Mouse (Mus musculus) kidney, embryonic 16.5 days (tissue): ENCODE measurements around the gene Xpo5. TPM values are rescaled to one million over a fixed set of nuclear protein-coding genes. Genes with fewer than 3 reads are reported as not detected.

ENCODE experiments used
- ATAC-seq: fragments of 200-750 bp; cut with Nextera tagmentation; 2 replicates; pipeline ENCODE4 v1.8.0; 2017; ENCODE audit warnings: moderate TSS enrichment; ENCODE audit not compliant: low FRiP score, low TSS enrichment
- H3K27ac ChIP-seq: fragments of 300-500 bp; sonication (generic); 2 replicates; pipeline ENCODE4 v1.5.1; 2014; ENCODE audit warnings: low read length
- H3K27me3 ChIP-seq: fragments of 300-500 bp; sonication (generic); 2 replicates; pipeline ENCODE4 v1.6.1; 2014; ENCODE audit warnings: low read length, control low read depth, mixed read lengths; ENCODE audit not compliant: insufficient read depth
- H3K36me3 ChIP-seq: fragments of 300-500 bp; sonication (generic); 2 replicates; pipeline ENCODE4 v1.6.1; 2014; ENCODE audit warnings: low read length, control low read depth, mixed read lengths; ENCODE audit not compliant: insufficient read depth
- H3K4me1 ChIP-seq: fragments of 300-500 bp; sonication (generic); 2 replicates; pipeline ENCODE4 v1.6.1; 2014; ENCODE audit warnings: low read length, control low read depth, mixed read lengths; ENCODE audit not compliant: insufficient read depth
- H3K4me2 ChIP-seq: fragments of 300-500 bp; sonication (generic); replicated peaks from 2 replicates; pipeline ENCODE4 v1.6.1; 2014; ENCODE audit warnings: low read depth, low read length
- H3K4me3 ChIP-seq: fragments of 300-500 bp; sonication (generic); 2 replicates; pipeline ENCODE4 v1.5.1; 2014; ENCODE audit warnings: mild to moderate bottlenecking, low read length
- H3K9ac ChIP-seq: fragments of 300-500 bp; sonication (generic); replicated peaks from 2 replicates; pipeline ENCODE4 v1.6.1; 2014; ENCODE audit warnings: low read length
- H3K9me3 ChIP-seq: fragments of 300-500 bp; sonication (generic); 2 replicates; pipeline ENCODE4 v1.6.1; 2016; ENCODE audit warnings: low read length, control low read depth
- WGBS: fragments of 180-500 bp; shearing (Covaris S2); extraction: QIAGEN DNeasy Blood & Tissue Kit; methylation state at CpG from one replicate; pipeline ENCODE4 v1.1.7; 2014; 5-methylcytosine and 5-hydroxymethylcytosine counted together
- polyA plus RNA-seq: library from polyadenylated mRNA; unstranded; fragments of >200 nt; fragmentation: Nextera tagmentation; extraction: Ambion mirVana; gene quantifications from 2 replicates; pipeline ENCODE4 v1.2.1, GENCODE M21; 2015

The Xpo5 gene
- polyA plus RNA-seq, 1 experiment from 2014 or later: 45.5 TPM

GRCm38 (mm10) chr17:46161710-46162109, 40.9 kb upstream of the Xpo5 start:
- H3K4me2 ChIP-seq: peak overlapping the region; percentile 75
- H3K36me3 ChIP-seq: peaks cover 31% of the 10 kb centered on the region
- WGBS: 42% methylated on average over 9 of the region's 9 CpGs

GRCm38 (mm10) chr17:46162551-46162950, 40.0 kb upstream of the Xpo5 start:
- no peaks in the 10 kb centered on the region for H3K9me3 ChIP-seq
- peak overlapping the region; percentile 36; the same call in 1 of the 2 replicates for H3K27ac ChIP-seq
- peaks cover 39% of the 10 kb centered on the region for H3K36me3 ChIP-seq
- H3K27me3 ChIP-seq: no peaks in the 10 kb centered on the region
- no peak for ATAC-seq
- peaks cover 26% of the 10 kb centered on the region for H3K4me1 ChIP-seq
- no peak overlapping the region for H3K4me3 ChIP-seq
- 78% methylated on average over 7 of the region's 7 CpGs for WGBS
- H3K4me2 ChIP-seq: peak overlapping the region; percentile 75; the same call in 1 of the 2 replicates
- H3K9ac ChIP-seq: no peak overlapping the region

More at GRCm38 (mm10) chr17:46161710-46162109, 40.9 kb upstream of the Xpo5 start:
- no peak for ATAC-seq
- Histone ChIP-seq H3K9me3 (no peaks in the 10 kb centered on the region), H3K27me3 (no peaks in the 10 kb centered on the region), H3K4me1 (peaks cover 26% of the 10 kb centered on the region), H3K27ac (peak overlapping the region; percentile 83), H3K9ac (peak overlapping the region; percentile 85), H3K4me3 (peak overlapping the region; percentile 78)

GRCm38 (mm10) chr17:46162951-46163421, 39.6 kb upstream of the Xpo5 start:
- ATAC-seq: no peak
- H3K27me3 ChIP-seq: no peaks in the 10 kb centered on the region
- no peaks in the 10 kb centered on the region for H3K9me3 ChIP-seq
- peak overlapping the region; percentile 36 for H3K27ac ChIP-seq
- no peak overlapping the region for H3K4me3 ChIP-seq
- no peak overlapping the region for H3K9ac ChIP-seq
- H3K36me3 ChIP-seq: peaks cover 43% of the 10 kb centered on the region
- H3K4me1 ChIP-seq: peaks cover 26% of the 10 kb centered on the region
- H3K4me2 ChIP-seq: peak overlapping the region; percentile 75
- 70% methylated on average over 9 of the region's 9 CpGs for WGBS

DNA sequence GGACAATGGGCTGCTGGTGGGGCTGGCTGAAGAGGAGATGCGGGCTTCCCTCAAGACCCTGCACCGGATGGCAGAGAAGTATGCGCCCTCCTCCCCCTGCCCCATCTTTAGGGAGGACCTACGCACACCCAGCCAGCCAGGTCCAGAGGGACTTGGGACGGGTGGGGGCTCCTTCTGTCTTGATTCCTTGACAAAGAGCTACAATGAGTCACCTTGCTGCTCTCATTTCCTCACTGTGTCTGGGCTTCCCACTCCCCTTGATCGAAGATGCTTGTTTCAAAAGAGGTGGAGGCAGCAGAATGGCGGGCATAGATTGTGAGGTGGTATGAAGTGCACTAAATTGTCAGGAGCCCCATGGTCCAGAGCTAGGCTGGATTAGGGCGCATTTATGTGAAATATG, 38.3 kb upstream of the Xpo5 start:
- Histone ChIP-seq H3K9ac (no peak overlapping the region), H3K4me1 (peaks cover 26% of the 10 kb centered on the region), H3K27me3 (no peaks in the 10 kb centered on the region), H3K4me2 (no peak overlapping the region), H3K9me3 (no peaks in the 10 kb centered on the region), H3K36me3 (peaks cover 55% of the 10 kb centered on the region), H3K27ac (no peak overlapping the region), H3K4me3 (no peak overlapping the region)
- 93% methylated on average over 8 of the region's 8 CpGs for WGBS
- no peak for ATAC-seq

DNA sequence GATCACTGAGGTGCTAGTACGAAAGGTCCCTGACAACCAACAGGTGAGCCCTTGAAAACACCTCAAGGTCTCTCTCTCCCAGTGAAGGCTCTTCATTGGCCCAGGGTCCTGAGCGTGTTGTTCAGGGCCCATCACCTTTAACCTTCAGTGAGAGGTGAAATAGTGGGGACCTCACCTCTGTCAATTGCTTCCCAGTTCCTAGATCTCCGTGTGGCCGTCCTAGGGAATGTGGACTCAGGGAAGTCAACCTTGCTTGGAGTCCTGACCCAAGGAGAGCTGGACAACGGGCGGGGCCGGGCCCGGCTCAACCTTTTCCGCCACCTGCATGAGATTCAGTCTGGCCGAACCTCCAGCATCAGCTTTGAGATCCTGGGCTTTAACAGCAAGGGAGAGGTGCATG, 37.8 kb upstream of the Xpo5 start:
- Histone ChIP-seq H3K9me3 (no peaks in the 10 kb centered on the region), H3K27ac (no peak overlapping the region), H3K27me3 (no peaks in the 10 kb centered on the region), H3K4me3 (no peak overlapping the region), H3K4me2 (no peak overlapping the region), H3K36me3 (peaks cover 60% of the 10 kb centered on the region), H3K4me1 (peaks cover 21% of the 10 kb centered on the region), H3K9ac (no peak overlapping the region)
- ATAC-seq: no peak
- WGBS: 94% methylated on average over 10 of the region's 10 CpGs

DNA sequence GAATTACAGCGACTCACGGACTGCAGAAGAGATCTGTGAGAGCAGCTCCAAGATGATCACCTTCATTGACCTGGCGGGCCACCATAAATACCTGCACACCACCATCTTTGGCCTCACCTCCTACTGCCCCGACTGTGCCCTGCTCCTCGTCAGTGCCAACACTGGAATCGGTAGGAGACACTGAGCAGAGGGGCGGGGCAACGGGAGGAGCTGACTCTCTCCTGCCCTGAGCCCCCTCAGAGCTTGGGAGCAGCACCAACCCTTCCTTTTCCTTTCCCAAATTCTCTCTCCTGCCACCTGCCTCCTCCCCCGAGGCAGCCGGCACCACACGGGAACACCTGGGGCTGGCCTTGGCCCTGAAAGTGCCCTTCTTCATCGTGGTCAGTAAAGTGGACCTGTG, 37.1 kb upstream of the Xpo5 start:
- Histone ChIP-seq H3K9ac (no peak overlapping the region), H3K9me3 (no peaks in the 10 kb centered on the region), H3K4me2 (no peak overlapping the region), H3K27ac (no peak overlapping the region), H3K4me3 (no peak overlapping the region), H3K27me3 (no peaks in the 10 kb centered on the region), H3K4me1 (peaks cover 19% of the 10 kb centered on the region), H3K36me3 (peaks cover 65% of the 10 kb centered on the region)
- WGBS: 86% methylated on average over 12 of the region's 12 CpGs
- ATAC-seq: no peak

DNA sequence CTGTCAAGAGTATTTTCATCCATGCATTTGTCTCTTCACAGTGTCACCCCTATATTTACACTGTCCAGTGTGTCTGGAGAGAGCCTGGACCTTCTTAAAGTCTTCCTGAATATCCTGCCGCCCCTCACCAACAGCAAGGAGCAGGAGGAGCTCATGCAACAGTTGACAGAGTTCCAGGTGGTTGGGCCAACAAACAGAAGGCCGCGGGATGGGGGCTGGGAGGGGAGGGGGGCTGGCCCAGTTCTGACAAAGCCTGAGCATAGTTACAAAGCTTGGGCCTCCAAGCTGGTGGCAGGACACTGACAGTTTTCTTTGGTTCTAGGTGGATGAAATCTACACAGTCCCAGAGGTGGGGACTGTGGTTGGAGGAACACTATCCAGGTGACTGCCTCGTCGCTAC, 36.3 kb upstream of the Xpo5 start:
- Histone ChIP-seq H3K9ac (no peak overlapping the region), H3K9me3 (no peaks in the 10 kb centered on the region), H3K4me3 (no peak overlapping the region), H3K4me2 (no peak overlapping the region), H3K4me1 (peaks cover 19% of the 10 kb centered on the region), H3K36me3 (peaks cover 66% of the 10 kb centered on the region), H3K27ac (no peak overlapping the region), H3K27me3 (no peaks in the 10 kb centered on the region)
- ATAC-seq: no peak
- 78% methylated on average over 5 of the region's 5 CpGs for WGBS

- H3K9ac ChIP-seq: no peak overlapping the region
- no peak overlapping the region for H3K27ac ChIP-seq
- no peak overlapping the region for H3K4me3 ChIP-seq
- peaks cover 70% of the 10 kb centered on the region for H3K36me3 ChIP-seq
- no peaks in the 10 kb centered on the region for H3K27me3 ChIP-seq
- H3K9me3 ChIP-seq: no peaks in the 10 kb centered on the region
- WGBS: 90% methylated on average over 11 of the region's 11 CpGs
- no peak for ATAC-seq
- no peak overlapping the region for H3K4me2 ChIP-seq
- peaks cover 14% of the 10 kb centered on the region for H3K4me1 ChIP-seq
Measured at GRCm38 (mm10) chr17:46167014-46167413, 35.6 kb upstream of the Xpo5 start.

- Histone ChIP-seq H3K27ac (no peak overlapping the region), H3K4me3 (no peak overlapping the region), H3K27me3 (no peaks in the 10 kb centered on the region), H3K9ac (no peak overlapping the region), H3K4me1 (peaks cover 1% of the 10 kb centered on the region; the same call in 1 of the 2 replicates), H3K36me3 (peaks cover 79% of the 10 kb centered on the region), H3K9me3 (no peaks in the 10 kb centered on the region), H3K4me2 (no peak overlapping the region)
- 32% methylated on average over 5 of the region's 5 CpGs for WGBS
- no peak; the same call in 1 of the 2 replicates for ATAC-seq
Measured at GRCm38 (mm10) chr17:46168318-46168717, 34.3 kb upstream of the Xpo5 start.

DNA sequence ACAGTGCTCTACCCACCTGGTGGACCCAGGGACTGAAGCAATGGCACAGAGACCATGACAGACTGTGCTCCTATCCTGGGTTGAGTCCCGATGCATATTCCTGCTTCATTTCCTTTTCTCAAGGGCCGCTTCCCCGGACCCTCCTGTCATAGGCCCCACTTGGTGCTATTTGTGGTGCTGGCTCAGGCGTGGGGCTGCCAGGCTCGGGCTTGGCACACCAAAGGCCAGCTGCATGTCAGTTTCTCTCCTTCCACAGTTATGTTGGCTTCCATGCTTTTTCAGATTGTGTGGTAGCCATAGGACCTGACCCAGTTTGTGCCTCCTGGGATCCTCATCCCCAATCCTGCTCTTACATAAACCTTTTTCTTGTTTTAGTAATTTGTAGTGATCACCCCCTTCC, 33.8 kb upstream of the Xpo5 start:
- Histone ChIP-seq H3K27ac (no peak overlapping the region), H3K36me3 (peaks cover 77% of the 10 kb centered on the region), H3K4me2 (no peak overlapping the region), H3K4me1 (no peaks in the 10 kb centered on the region), H3K4me3 (no peak overlapping the region), H3K9me3 (no peaks in the 10 kb centered on the region), H3K27me3 (no peaks in the 10 kb centered on the region), H3K9ac (no peak overlapping the region)
- no peak for ATAC-seq
- WGBS: 85% methylated on average over 5 of the region's 5 CpGs
